9 mouse cellular contexts compared by ENCODE assay signal in genomic region chr7:4901171-4901570, GRCm38 (mm10). TPM values are rescaled to one million over a fixed set of nuclear protein-coding genes. Genes with fewer than 3 reads are reported as not detected.
DNase-seq lines count a peak whose midpoint lies in the region; ATAC-seq and TF ChIP-seq lines count a peak whose summit lies in the region.
"Had no signal": no experiment of that assay in that cellular context is flagged by ENCODE, and none has a peak within 500 bp of the region (broad histone marks: within the 10 kb centered on the region; RNA-seq: fewer than 3 reads in every experiment).

No protein-coding gene starts in this region.

- H3K9me3 ChIP-seq in midbrain, embryonic 15.5 days: no peaks in the 10 kb centered on the region

- H3K4me2 ChIP-seq in midbrain, embryonic 15.5 days: 0 out of 2 replicates have a peak overlapping the region, but pooled peaks have one; percentile 57

- ATAC-seq in CD4-positive, CD25-positive, alpha-beta regulatory T cell, adult 4 months: no peak
- no peak for ATAC-seq in midbrain, embryonic 15.5 days (replicated peaks)

- H3K36me3 ChIP-seq in midbrain, embryonic 15.5 days (replicated peaks): no peaks in the 10 kb centered on the region
- H3K36me3 ChIP-seq: midbrain, embryonic 12.5 days had no signal

- H3K4me1 ChIP-seq in midbrain, embryonic 15.5 days: peaks cover 15% of the 10 kb centered on the region; the same call in 1 of the 2 replicates

- H3K27ac ChIP-seq in layer of hippocampus, adult 2 months: no peak overlapping the region
- H3K27ac ChIP-seq in midbrain, embryonic 15.5 days: no peak overlapping the region
- H3K27ac ChIP-seq: midbrain, embryonic 12.5 days had no signal

- 51% methylated on average over 8 of the region's 8 CpGs for whole genome bisulfite sequencing in midbrain, embryonic 15.5 days

- H3K9ac ChIP-seq in midbrain, embryonic 15.5 days: no peak overlapping the region
- H3K9ac ChIP-seq: midbrain, embryonic 12.5 days had no signal

- peak; percentile 68 for DNase-seq in CD4-positive, CD25-positive, alpha-beta regulatory T cell, adult 2 months (ENCODE audit: low read depth, low spot score)
- no peak for DNase-seq in layer of hippocampus, adult 2 months (ENCODE audit: low spot score in 2 of 2)
- no peak for DNase-seq in layer of hippocampus, postnatal 25 days (ENCODE audit: extremely low spot score in 1 of 2, low spot score in 1 of 2)
- peak; percentile 56 for DNase-seq in embryo, embryonic 10.5 days (ENCODE audit: low spot score)
- no peak for DNase-seq in frontal cortex, postnatal 25 days (ENCODE audit: low spot score in 2 of 2)
- DNase-seq in layer of hippocampus, adult 9-11 months: no peak

- peak; percentile 62 for TF ChIP-seq CTCF in layer of hippocampus, adult 2 months (conservative IDR thresholded peaks at IDR 0.05)

- no peak overlapping the region for H3K4me3 ChIP-seq in layer of hippocampus, adult 2 months
- H3K4me3 ChIP-seq in midbrain, embryonic 15.5 days: no peak overlapping the region
- H3K4me3 ChIP-seq: midbrain, embryonic 12.5 days had no signal

- no peaks in the 10 kb centered on the region for H3K27me3 ChIP-seq in midbrain, embryonic 15.5 days (replicated peaks)

RNA-seq across cellular contexts. Expression of gene Gm36210, which starts 5.1 kb away (rescaled TPM):
- not detected for polyA plus RNA-seq in CD4-positive, CD25-positive, alpha-beta regulatory T cell, adult 4 months (2017; shearing (Covaris generic))
- total RNA-seq in layer of hippocampus, adult 2 months (2021): under 1 TPM in 1 of 2 experiments, not detected in 1; 0.28 TPM
- under 1 TPM; 0.27 to 0.38 TPM for total RNA-seq in layer of hippocampus, postnatal 25 days (2021)
- 0.40 and 0.65 TPM in 2 replicates for polyA plus RNA-seq in midbrain, embryonic 15.5 days (2015; fragmentation: Nextera tagmentation; extraction: Ambion mirVana)
- polyA plus RNA-seq: midbrain, embryonic 12.5 days had no signal

RNA-seq across cellular contexts. Expression of gene Zfp628, which starts 13.8 kb away (rescaled TPM):
- polyA plus RNA-seq in CD4-positive, CD25-positive, alpha-beta regulatory T cell, adult 4 months (2017; shearing (Covaris generic)): 1 to 10 TPM in 1 of 2 experiments, under 1 TPM in 1; 0.99 to 1.5 TPM
- total RNA-seq in layer of hippocampus, adult 2 months (2021): 10 to 100 TPM; 15.0 to 15.8 TPM
- 10 to 100 TPM; 13.4 to 14.3 TPM for total RNA-seq in layer of hippocampus, postnatal 25 days (2021)
- polyA plus RNA-seq in midbrain, embryonic 15.5 days (2015; fragmentation: Nextera tagmentation; extraction: Ambion mirVana): 4.5 and 4.6 TPM in 2 replicates

RNA-seq across cellular contexts. Expression of gene Nat14, which starts 20.7 kb away (rescaled TPM):
- polyA plus RNA-seq in CD4-positive, CD25-positive, alpha-beta regulatory T cell, adult 4 months (2017; shearing (Covaris generic)): under 1 TPM in 1 of 2 experiments, not detected in 1; 0.61 TPM
- total RNA-seq in layer of hippocampus, adult 2 months (2021): 100 to 1,000 TPM; 103 to 114 TPM
- total RNA-seq in layer of hippocampus, postnatal 25 days (2021): 100 to 1,000 TPM; 109 to 112 TPM
- polyA plus RNA-seq in midbrain, embryonic 15.5 days (2015; fragmentation: Nextera tagmentation; extraction: Ambion mirVana): 46.3 and 47.7 TPM in 2 replicates

RNA-seq across cellular contexts. Expression of gene Isoc2a, which starts 24.2 kb away (rescaled TPM):
- polyA plus RNA-seq in CD4-positive, CD25-positive, alpha-beta regulatory T cell, adult 4 months (2017; shearing (Covaris generic)): under 1 TPM; 0.35 to 0.47 TPM
- 10 to 100 TPM; 13.0 to 13.4 TPM for total RNA-seq in layer of hippocampus, adult 2 months (2021)
- total RNA-seq in layer of hippocampus, postnatal 25 days (2021): 10 to 100 TPM; 11.2 to 12.4 TPM
- 0.54 and 0.57 TPM in 2 replicates for polyA plus RNA-seq in midbrain, embryonic 15.5 days (2015; fragmentation: Nextera tagmentation; extraction: Ambion mirVana)

RNA-seq across cellular contexts. Expression of gene Ssc5d, which starts 24.4 kb away (rescaled TPM):
- polyA plus RNA-seq in CD4-positive, CD25-positive, alpha-beta regulatory T cell, adult 4 months (2017; shearing (Covaris generic)): under 1 TPM in 1 of 2 experiments, not detected in 1; 0.12 TPM
- 1 to 10 TPM; 2.4 to 3.5 TPM for total RNA-seq in layer of hippocampus, adult 2 months (2021)
- total RNA-seq in layer of hippocampus, postnatal 25 days (2021): 1 to 10 TPM; 1.4 to 2.3 TPM
- 1.0 and 1.4 TPM in 2 replicates for polyA plus RNA-seq in midbrain, embryonic 15.5 days (2015; fragmentation: Nextera tagmentation; extraction: Ambion mirVana)

Comparison
In these comparisons a context has a peak if more than half of its experiments do, and no peak if none do; other contexts are left out.
1. DNase-seq: peak in CD4-positive, CD25-positive, alpha-beta regulatory T cell, adult 2 months (single experiment) and embryo, embryonic 10.5 days (single experiment); none in layer of hippocampus, adult 2 months (0 of 2), layer of hippocampus, postnatal 25 days (0 of 2), frontal cortex, postnatal 25 days (0 of 2) and layer of hippocampus, adult 9-11 months (single experiment).